Mouse (Mus musculus): Measurements from ENCODE around the gene Efhc1. TPM values are rescaled to one million over a fixed set of nuclear protein-coding genes. Genes with fewer than 3 reads are reported as not detected.
"Not testable (repeated sequence)": the region's sequence is repeated elsewhere in the genome, so short reads cannot be mapped to it uniquely, and the experiment has no call there.

Gene Efhc1
- under 1 TPM; 0.61 to 0.93 TPM for total RNA-seq (2021)
- long read RNA-seq, experiment 1, partial matches to known transcripts: 0 of 1 reads
- long read RNA-seq, experiment 1, other reads (novel, unspliced or antisense): 0 of 1 reads
- long read RNA-seq, experiment 2, partial matches to known transcripts: 0 of 1 reads
- long read RNA-seq, experiment 2, other reads (novel, unspliced or antisense): 0 of 1 reads

DNA sequence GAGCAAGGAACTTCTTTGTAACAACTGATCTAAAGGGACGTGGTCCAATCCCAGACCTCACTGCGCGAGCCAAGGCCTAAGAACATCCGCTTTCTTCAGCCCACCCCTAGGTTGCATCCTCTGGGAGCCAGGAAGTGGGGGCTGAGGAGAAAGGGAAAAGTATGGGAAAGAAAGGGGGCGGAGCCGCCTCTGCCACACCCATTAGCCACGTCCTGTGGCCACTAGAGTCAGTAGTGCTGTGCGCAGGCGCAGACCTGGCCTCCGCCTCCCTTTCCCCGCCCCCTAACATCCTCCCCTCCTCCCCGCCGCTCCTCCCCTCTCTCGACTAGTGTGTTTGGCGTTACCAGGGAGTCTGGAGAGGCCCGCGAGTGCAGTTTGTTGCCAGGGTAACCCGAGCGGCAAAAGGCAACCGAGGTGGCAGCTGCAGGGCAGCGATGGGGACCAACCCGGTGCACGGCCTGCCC is at the start of gene Efhc1:
Efhc1 (plus strand) TSS at position 327 of the 464 bp plus-strand sequence.
- peak; percentile 92 to 93 for DNase-seq (ENCODE audit: low spot score in 2 of 2)

DNA sequence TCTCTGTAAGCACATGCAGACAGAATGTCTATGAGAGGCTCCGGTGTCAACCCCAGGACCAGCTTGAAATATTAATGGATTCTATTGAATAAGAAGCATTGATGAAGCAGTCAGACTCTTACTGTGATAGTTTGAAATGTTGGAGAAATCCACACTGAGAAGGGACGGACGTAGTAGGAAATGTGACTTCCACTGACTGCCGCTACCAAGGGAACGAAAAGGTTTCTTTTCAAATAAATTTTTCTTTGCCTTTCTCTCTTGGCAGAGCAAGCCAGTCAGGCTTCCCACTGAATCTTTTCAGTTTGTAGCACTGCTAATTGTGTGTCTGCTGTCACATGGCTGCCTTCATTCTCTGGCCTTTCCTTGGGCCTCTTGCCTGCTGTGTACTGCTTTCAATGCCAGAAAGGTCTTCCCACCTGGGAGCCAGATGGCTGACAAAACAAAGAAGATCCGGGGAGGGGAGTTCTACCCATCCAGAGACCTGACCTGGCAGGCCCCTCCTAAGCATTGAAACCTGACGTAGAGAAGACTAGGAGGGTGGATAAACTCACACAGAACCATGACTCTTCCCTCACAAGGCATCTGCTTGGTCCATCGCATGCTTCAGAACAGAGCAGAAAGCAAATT is 45.8 kb upstream of the Efhc1 start:
- peak; percentile 31 to 49 for DNase-seq (ENCODE audit: low spot score in 2 of 2)

DNA sequence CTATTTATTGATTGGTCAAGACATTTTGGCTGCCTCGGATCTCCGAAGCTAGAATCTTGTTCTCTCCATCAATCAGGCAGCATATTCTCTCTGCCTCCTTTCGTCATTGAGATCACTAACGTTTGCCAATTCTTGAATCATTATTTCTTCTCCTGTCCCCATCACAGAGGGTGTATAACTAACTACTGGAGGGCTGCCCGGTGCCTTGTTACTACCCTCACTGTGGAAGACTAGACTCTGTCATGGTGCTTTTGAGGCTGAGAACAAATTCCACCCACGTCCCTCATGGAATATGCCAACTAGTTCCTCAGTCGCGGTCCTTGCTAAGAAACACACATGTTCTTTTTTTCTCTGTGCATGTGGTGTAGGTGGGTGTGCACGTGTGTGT is 45.3 kb upstream of the Efhc1 start:
- DNase-seq (ENCODE audit: low spot score in 2 of 2): peak; percentile 83 to 84

DNA sequence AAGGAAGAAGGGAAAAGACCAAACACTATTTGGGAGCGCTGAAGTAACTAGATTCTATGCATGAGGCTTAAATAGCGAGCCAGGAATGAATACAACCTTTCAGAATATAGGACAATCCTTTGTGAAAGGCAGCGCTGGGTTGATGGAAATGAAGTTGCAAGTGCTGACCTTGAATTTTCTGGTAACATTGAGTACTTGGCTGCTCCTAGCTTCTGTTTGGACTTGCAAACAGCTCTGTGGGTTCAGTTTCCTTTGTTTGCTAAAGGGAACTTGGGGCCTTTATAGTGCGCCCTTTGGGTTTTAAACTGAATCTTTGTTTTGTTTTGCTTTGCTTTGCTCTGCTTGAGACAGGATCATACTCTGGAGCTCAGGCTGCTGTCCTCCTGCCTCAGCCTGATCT is 42.9 kb upstream of the Efhc1 start:
- DNase-seq (ENCODE audit: low spot score in 2 of 2): no peak

DNA sequence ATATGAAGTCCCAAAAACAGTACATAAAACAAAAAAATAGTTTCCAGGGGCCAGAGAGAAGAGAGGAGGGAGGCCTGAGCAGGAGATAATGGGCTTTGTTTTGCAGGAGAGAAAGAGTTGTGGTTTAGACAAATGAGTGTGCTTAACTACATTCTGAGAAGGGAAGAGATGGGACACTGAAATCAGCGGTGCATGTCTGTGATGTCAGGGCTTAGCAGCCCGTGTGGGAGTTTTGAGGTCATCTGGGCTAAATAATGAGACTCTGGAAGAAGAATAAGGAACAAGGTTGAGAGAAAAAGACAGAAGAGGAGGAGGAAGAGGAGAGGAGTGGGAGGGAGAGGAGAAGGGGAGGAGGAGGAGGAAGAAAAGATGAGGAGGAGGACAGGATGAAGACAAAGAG is 39.3 kb upstream of the Efhc1 start:
- no peak for DNase-seq (ENCODE audit: low spot score in 2 of 2)

DNA sequence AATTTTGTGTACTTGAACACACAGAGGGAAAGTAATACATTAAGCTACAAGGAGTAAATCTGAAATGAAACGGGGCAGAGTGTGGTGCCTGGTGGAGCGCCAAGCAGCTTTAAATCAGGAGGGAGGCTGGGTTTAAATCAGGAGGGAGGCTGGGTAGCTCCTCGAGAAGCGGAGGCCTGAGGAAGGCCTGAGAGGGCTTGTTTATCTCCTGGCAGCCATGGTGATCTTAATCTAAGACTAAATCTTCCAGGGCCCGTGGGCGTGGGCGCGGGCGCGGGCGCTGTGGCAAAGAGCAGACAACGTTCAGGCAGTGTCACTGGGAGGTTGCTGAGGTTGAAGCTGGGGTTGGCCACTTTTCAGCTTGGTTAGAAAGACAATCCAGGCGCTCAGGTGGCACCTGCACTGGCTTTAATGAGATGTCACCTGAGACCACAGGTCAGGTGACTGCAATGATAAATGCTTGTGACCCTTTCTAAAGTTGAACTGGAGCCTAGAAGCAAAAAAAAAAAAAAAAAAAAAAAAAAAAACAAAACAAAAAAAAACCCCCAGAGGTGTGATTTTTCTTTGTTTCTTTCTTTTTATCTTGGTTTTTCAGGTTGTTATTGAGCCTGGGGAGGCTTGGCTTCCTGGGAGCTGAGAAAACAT is 38.8 kb upstream of the Efhc1 start:
- no peak for DNase-seq (ENCODE audit: low spot score in 2 of 2)

DNA sequence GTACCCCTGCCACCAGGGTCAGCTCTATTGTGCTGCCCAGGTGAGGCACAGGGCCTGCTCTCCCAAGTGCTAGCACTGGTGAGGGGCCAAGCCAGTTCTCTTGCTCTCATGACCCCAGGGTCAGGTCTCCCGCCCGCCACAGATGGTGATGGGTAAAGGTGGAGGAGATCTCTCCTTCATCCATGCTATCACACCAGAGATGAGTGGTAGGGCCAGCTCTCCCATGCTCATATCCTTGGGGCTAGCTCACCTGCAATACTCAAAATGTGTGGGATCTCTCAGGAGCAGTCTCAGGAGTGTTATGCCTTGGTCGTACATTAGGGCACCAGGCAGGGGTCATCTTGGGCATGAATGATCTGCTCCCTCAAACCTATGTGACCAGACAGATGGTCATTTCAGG is 36.7 kb upstream of the Efhc1 start:
- DNase-seq (ENCODE audit: low spot score in 2 of 2): no peak

DNA sequence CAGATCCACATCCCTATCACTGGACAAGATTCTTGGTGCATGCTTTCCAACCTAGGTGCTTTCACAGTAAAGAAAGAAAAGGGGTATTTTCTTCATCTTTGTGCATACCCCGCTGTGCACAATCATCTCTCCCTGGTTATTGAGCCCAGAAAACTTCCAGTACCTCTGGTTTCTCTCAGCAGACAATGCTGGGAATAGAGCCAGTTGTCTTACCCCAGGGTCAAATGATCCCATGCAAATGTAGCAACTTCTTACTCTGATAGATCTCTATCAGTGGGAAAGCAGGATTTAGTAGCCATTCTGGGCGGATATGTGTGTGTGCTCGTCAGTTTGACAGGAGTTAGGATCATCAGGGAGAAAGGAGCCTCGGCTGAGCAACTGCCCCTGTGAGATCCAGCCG is 35.8 kb upstream of the Efhc1 start:
- DNase-seq (ENCODE audit: low spot score in 2 of 2): no peak

DNA sequence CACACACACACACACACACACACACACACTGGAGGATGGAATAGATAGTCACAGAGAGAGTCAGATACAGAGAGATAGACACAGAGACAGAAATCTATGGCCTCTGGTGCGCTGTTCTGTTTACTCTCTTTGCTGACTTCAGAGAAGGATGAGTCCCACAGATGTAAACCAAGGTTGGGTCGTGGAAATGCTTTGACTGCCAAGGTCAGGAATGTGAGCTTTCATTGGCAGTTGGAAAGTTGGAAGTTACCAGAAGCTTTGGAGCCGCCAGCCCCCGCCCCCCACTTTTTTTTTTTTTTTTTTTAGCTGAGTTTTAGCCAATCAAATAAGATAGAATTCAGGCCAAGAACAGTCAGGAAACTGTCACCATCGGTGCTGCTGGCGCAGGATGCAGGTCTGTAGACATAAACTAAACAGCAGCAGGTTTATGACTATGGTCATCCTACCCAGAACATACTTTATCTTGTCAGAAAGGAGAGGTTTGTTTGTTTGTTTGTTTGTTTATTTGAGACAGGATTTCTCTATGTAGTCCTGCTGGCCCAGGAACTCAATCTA is 33.9 kb upstream of the Efhc1 start:
- no peak for DNase-seq (ENCODE audit: low spot score in 2 of 2)

DNA sequence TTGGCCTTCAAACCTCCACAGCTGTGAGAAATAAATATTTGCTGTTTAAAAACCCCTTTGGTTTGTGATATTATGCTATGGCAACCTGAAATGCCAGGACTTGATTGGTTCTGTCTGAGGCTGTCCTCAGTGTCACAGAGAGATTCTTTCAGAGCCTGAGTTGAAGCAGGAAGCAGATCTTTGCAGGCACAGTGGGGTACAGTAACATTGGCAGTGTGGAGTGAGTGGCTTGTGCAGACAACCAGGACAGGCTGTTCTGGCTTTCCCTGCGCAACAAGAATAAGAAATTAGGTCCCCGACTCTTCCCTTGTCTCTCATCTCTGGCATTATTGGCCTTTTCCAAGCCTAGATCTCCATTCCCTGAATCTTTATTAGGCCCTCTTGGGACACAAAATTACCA is 31.7 kb upstream of the Efhc1 start:
- no peak for DNase-seq (ENCODE audit: low spot score in 2 of 2)

DNA sequence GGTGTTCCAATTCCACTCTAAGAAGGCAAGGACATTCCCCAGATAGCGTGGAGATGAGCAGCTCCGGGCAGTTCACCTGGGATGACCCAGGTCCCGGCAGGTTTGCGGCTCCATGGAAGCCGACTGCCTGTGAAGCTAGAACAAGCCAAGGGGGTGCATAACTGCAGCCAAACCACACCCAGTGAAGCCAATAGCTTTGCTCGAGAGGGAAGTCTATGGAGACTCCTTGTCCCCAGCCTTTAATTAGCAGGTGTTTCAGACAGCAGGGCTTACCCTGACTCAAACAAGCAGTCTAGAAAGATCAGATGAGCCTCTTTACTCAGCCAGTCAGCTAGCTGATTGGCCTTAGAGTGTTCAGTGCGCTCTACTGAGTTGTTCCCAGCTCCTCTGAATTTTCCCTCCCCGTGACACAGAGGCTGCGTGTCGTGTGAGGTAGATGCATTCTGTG is 30.3 kb upstream of the Efhc1 start:
- DNase-seq (ENCODE audit: low spot score in 2 of 2): no peak

DNA sequence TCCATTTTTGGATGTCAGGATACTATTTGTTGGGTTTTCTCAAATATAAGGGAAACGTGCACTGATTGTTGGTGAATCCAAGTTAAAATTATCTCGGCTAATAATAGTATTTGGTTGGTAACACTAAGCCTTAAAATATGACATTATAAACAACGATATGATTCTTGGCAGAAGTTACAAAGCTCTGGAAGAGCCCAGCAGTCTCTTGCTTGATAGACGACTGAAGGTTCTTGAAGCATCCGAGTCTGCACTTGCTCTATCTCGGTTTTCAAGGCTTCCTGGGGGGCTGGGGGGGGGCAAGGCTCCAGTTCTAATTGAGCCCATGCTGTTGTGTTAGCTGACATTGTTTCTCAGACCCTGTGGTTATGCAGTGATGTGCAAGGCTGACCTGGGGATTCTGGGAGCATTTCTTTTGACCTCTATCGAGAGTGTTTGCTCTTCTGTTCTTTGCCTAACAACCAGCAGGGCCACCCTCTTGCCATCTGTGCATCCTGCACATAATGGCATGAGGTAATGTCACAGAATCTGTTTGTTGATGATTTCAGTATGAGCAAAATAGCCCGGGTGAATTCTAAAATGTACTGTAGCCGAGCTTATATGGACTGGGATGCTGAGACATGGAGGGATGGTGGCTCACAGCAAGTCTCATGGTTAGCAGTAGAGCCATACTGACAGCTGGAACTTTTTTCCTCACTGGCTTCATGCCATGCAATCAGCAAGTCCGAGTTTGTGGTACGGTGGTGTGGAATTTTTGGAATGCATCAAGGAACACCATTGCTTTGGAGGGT is 28.6 kb upstream of the Efhc1 start:
- peak; percentile 29 to 31 for DNase-seq (ENCODE audit: low spot score in 2 of 2)

DNA sequence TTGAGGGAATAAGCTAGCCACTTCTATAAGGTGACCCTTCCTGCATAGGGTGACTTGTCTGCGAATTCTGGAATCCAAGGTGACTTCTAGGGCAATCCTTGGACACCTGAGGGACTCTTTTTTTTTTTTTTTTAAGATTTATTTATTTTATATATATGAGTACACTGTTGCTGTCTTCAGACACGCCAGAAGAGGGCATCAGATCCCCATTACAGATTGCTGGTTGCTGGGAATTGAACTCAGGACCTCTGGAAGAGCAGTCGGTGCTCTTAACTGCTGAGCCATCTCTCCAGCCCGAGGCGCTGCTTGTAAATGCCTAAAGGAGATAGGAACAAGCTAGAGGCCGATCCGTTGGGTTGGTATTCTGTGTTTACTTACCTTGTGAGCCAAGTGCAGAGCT is 26.1 kb upstream of the Efhc1 start:
- not testable (repeated sequence) for DNase-seq (ENCODE audit: low spot score in 2 of 2)

DNA sequence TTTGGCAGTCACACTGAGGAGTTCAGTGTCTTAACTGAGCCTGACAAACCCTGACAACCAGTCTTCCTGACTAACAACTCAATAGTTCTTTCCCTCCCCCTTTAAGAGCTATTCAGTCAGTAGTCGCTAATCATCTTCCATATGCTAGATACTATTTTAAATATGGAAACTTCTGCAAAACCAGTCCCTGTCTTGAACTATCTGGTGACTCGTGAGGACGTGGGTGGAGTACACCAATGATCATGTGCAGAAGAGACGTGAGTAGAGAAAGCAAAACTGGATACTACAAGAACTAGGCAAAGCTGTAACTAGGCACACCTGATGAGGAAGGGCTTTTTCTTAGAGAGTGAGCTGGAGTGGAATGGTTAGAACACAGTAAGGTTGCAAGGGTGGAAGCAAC is 25.5 kb upstream of the Efhc1 start:
- DNase-seq (ENCODE audit: low spot score in 2 of 2): no peak

DNA sequence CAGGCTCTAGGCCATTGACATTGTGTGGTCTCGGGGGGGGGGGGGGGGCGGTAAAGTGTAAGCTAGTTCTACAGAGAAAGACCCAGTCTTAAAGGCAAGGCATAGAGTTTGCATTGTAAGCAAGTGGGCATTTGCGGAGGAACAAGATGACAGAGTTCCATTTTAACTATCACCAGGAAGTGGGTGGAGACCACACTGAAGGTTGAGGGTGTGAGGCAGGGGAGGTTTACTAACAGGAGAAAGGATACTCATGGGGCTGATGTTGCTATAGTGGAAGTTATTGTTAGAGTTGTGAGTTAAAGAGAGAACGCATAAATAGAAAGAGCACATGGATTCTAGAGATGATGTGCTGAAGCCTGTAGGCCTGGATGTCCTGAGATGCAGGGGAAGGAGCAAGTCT is 25.1 kb upstream of the Efhc1 start:
- DNase-seq (ENCODE audit: low spot score in 2 of 2): no peak

DNA sequence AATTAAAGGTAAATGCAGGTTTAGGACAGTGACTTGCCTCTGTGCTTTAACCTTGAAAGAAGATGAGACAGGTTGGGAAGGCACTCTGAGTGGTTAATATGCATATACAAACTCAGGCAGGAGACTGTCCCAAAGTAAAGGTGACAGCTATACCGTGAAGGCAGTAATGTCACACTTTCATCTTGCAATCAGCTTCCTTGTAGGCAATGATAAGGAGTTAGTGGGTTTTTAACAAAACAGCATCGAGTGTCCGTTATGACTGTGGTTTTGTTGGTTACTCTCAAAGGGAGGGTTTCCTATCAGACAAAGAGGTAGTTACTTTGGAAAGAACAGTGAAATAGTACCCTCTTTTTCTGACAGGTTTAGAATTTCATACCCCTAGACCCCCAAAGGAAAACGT is 22.9 kb upstream of the Efhc1 start:
- no peak for DNase-seq (ENCODE audit: low spot score in 2 of 2)

DNA sequence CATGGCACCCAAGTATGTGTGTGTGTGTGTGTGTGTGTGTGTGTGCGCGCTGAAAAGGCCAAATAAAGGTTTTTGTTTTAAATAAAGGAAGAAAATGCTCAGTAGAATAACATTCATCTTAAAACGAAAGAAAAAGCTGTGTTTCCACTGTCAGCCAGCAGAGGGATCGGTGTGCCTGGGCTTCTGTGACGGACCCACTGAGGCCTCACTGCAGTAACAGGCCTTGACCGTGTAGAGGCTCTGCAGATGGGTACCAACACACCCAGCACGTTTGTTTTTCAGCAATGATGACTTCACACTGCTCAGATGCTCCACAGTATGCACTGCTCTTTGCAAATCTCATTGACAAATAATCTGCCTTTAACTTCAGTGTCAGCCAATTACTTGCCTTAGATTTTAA is 18.0 kb upstream of the Efhc1 start:
- DNase-seq (ENCODE audit: low spot score in 2 of 2): peak; percentile 69 to 76

DNA sequence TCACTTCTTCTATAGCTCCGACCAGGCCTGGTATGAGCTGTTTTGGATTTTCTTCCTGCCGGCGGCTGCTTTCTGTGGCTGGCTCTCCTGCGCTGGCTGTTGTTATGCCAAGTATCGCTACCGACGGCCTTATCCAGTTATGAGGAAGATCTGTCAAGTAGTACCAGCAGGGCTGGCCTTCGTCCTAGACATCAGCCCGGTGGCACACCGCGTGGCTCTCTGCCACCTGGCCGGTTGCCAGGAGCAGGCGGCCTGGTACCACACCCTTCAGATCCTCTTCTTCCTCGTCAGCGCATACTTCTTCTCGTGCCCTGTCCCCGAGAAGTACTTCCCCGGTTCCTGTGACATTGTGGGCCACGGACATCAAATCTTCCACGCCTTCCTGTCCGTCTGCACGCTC is 16.3 kb upstream of the Efhc1 start:
- no peak for DNase-seq (ENCODE audit: low spot score in 2 of 2)

DNA sequence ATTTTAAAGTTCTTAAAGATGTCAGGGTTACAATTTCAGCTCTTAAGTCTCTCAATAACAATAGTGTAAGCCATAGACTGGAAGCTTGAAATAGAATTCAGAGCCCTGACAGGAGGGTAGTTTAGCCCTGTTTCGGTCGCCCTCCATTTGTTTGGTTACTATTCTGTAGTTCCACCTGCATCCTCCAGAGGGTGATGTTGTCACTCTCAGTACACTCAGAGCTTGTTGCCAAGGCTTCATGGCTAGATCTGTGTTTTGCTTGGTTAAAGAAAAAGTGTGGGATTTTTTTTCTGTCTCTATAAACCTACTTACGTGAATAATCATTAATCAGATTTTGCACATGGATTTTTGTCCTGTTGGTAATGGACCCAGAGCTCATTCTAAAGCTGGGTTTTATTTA is 12.4 kb upstream of the Efhc1 start:
- peak; percentile 59 to 69 for DNase-seq (ENCODE audit: low spot score in 2 of 2)

DNA sequence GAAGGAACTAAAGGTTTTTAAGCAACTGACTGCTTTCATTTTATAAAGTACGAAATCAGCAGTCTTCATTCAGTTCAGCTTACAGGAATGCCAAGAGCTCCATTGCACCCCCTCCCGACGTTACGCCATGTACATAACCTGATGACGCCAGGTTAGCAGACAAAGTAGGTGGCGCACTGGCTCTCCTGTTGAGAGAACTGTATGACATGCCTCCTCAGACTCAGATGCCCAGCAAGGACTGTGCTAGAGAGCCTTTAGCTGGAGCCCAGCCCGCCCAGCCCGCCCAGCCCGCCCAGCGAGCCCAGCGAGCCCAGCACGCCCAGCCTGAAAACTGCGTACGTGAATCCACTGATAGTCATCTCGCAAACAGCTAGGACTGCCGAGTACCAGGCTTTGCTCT is 11.3 kb upstream of the Efhc1 start:
- no peak for DNase-seq (ENCODE audit: low spot score in 2 of 2)

DNA sequence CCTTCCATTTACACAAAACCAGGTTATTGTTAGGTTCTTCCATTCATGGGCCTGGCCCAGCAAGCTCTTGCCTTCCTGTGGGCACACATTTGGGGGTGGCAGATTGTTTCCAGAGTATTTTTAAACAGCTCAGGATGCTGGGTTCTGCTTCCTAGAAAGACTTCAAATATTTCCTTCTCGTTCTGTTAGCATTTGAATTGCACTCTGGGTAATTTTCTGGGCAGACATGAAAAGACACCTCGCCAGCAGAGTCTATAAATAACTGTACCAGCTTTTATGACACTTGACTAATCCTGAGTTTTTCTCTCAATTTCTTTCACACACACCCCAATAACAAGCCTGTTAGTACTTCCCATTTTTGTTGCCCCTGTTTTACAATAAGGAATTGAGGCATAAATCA is 10.1 kb upstream of the Efhc1 start:
- no peak for DNase-seq (ENCODE audit: low spot score in 2 of 2)

DNA sequence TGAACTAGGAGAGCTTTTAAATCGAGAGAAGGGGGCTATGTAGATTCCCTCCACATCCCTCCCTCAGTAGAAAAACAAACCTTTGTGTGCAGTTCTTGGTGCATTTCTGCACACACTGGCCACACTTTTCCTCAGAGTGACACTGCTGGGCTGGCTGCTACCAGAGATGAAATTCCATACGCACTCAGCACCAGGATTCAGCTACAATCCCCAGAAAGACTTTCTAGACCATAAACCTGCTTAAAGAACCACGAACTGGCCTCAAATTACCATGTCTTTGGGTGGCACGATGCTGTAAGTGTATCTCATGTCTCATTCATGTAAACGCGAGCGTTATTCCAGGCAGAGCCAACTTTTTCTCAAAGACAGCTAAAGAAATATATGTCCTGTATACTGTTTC is 9.6 kb upstream of the Efhc1 start:
- no peak for DNase-seq (ENCODE audit: low spot score in 2 of 2)
